Mouse (Mus musculus): ENCODE results near the gene Tmprss11g.

DNA sequence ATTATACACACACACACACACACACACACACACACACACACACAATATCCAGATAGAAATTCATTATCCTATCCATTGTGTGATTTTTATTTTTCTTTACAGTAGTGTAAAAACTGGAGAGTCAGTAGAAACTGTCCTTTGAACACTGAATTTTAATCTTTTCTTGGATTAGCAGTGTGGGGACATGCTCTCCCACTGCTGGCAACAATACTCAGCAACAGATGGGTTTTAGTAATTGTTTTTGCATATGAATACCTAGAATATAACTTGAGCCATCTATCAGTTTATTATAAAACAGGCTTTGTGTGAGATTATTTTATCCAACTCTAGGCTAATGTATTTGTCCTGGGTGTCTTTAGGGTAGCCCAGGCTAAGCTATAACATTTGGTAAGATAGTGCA lies 79.9 kb downstream of the Tmprss11g start:
- TF ChIP-seq CTCF (conservative IDR thresholded peaks at IDR 0.05 in 1 of 2, IDR thresholded peaks at IDR 0.05 in 1 of 2; ENCODE audit: low read depth in 2 of 2, low read length in 2 of 2) = no peak
- no peak for TF ChIP-seq EP300 (IDR thresholded peaks at IDR 0.05; ENCODE audit: low read length)
- no peak for TF ChIP-seq CHD2 (IDR thresholded peaks at IDR 0.05; ENCODE audit: low read length)
- no peak for TF ChIP-seq POLR2A (IDR thresholded peaks at IDR 0.05; ENCODE audit: low read depth, low read length)
- TF ChIP-seq MXI1 (IDR thresholded peaks at IDR 0.05; ENCODE audit: low read depth, low read length) = no peak
- no peak for TF ChIP-seq USF1 (IDR thresholded peaks at IDR 0.05; ENCODE audit: low read depth, low read length)
- no peak for TF ChIP-seq BHLHE40 (IDR thresholded peaks at IDR 0.05; ENCODE audit: low read depth, low read length)
- TF ChIP-seq MAX (IDR thresholded peaks at IDR 0.05; ENCODE audit: low read length) = no peak
